Mouse (Mus musculus): Measurements from ENCODE around the gene Mael.

GRCm38 (mm10) chr1:166255091-166255490, 16.5 kb upstream of the Mael start:
- no peak for TF ChIP-seq CTCF (IDR thresholded peaks at IDR 0.05; ENCODE audit: control insufficient read depth, insufficient read depth, insufficient read length)
- TF ChIP-seq USF1 (IDR thresholded peaks at IDR 0.05; ENCODE audit: low read depth) = no peak
- no peak for TF ChIP-seq MAX (IDR thresholded peaks at IDR 0.05)
- no peak for TF ChIP-seq MYOD1 (IDR thresholded peaks at IDR 0.05; ENCODE audit: control insufficient read depth, insufficient read length, low read depth)
- TF ChIP-seq CEBPB (IDR thresholded peaks at IDR 0.05; ENCODE audit: low read depth) = no peak

Measured in C2C12 (cell line).